Mouse (Mus musculus): ENCODE measurements around the gene Opcml.

DNA sequence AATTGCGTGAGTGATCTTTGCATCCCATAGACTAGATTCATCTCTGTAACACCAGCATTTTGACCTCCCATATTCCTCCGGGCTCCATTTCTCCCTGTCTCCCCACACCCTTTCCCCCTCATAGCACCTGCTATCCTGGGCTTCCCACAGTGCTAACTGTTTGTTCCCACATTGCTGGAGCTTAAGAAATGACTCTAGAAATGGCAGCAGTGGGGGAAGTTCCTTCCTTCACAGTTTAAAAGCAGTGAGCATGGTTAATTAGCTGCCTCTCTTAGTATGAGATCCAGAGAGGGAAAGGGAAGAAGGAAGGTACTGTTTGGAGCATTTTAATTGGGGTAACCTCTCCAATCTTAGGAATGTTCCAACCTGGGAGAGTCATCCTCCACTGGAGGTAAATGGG lies 1035.2 kb downstream of the Opcml start:
- no peak for TF ChIP-seq POLR2A (IDR thresholded peaks at IDR 0.05; ENCODE audit: insufficient read depth, low read length)
- TF ChIP-seq CTCF (IDR thresholded peaks at IDR 0.05; ENCODE audit: low read depth, low read length) = no peak
- no peak for TF ChIP-seq EP300 (IDR thresholded peaks at IDR 0.05; ENCODE audit: insufficient read depth, low read depth, low read length)

Measured in ES-Bruce4 (cell line).